Mouse (Mus musculus) intestine, postnatal 0 days (tissue): Measurements from ENCODE around the gene Zcwpw1. TPM values are rescaled to one million over a fixed set of nuclear protein-coding genes. Genes with fewer than 3 reads are reported as not detected.

Experiments used
- ATAC-seq: fragments of 200-750 bp; cut with Nextera tagmentation; 2 replicates; pipeline ENCODE4 v1.8.0; 2017; ENCODE audit warnings: mild to moderate bottlenecking, moderate TSS enrichment, moderate library complexity
- H3K27ac ChIP-seq: fragments of 300-500 bp; sonication (generic); 2 replicates; pipeline ENCODE4 v1.5.1; 2014; ENCODE audit warnings: mild to moderate bottlenecking, low read depth, low read length, moderate library complexity
- H3K27me3 ChIP-seq: fragments of 300-500 bp; sonication (generic); replicated peaks from 2 replicates; pipeline ENCODE4 v1.6.1; 2014; ENCODE audit warnings: low read length, mixed read lengths; ENCODE audit not compliant: control insufficient read depth, insufficient read depth
- H3K36me3 ChIP-seq: fragments of 300-500 bp; sonication (generic); 2 replicates; pipeline ENCODE4 v1.6.1; 2014; ENCODE audit warnings: mild to moderate bottlenecking, moderate library complexity; ENCODE audit not compliant: control insufficient read depth, insufficient read depth
- H3K4me1 ChIP-seq: fragments of 300-500 bp; sonication (generic); replicated peaks from 2 replicates; pipeline ENCODE4 v1.6.1; 2014; ENCODE audit warnings: antibody characterized with exemption, low read length, mixed read lengths; ENCODE audit not compliant: control insufficient read depth, insufficient read depth
- H3K4me2 ChIP-seq: fragments of 300-500 bp; sonication (generic); replicated peaks from 2 replicates; pipeline ENCODE4 v1.6.1; 2014; ENCODE audit warnings: low read depth, mild to moderate bottlenecking, moderate library complexity
- H3K4me3 ChIP-seq: fragments of 300-500 bp; sonication (generic); 2 replicates; pipeline ENCODE4 v1.5.1; 2014; ENCODE audit warnings: low read depth, low read length
- H3K9ac ChIP-seq: fragments of 300-500 bp; sonication (generic); 2 replicates; pipeline ENCODE4 v1.6.1; 2014; ENCODE audit warnings: mild to moderate bottlenecking, low read depth, low read length
- H3K9me3 ChIP-seq: fragments of 300-500 bp; sonication (generic); 2 replicates; pipeline ENCODE4 v1.6.1; 2016; ENCODE audit warnings: mixed run types; ENCODE audit not compliant: control insufficient read depth
- CTCF ChIP-seq: sonication (generic); IDR thresholded peaks from 2 replicates; pipeline ENCODE4 v1.5.1; 2016; ENCODE audit warnings: low read depth, mild to moderate bottlenecking, control low read depth, antibody characterized with exemption, moderate library complexity
- WGBS: fragments of 180-500 bp; shearing (Covaris S2); extraction: QIAGEN DNeasy Blood & Tissue Kit; methylation state at CpG from one replicate; pipeline ENCODE4 v1.1.7; 2014; 5-methylcytosine and 5-hydroxymethylcytosine counted together
- polyA plus RNA-seq: library from polyadenylated mRNA; unstranded; fragments of >200 nt; fragmentation: Nextera tagmentation; extraction: Ambion mirVana; gene quantifications from 2 replicates; pipeline ENCODE4 v1.2.1, GENCODE M21; 2015

The Zcwpw1 gene
- polyA plus RNA-seq, 1 experiment from 2014 or later = 3.5 TPM

DNA sequence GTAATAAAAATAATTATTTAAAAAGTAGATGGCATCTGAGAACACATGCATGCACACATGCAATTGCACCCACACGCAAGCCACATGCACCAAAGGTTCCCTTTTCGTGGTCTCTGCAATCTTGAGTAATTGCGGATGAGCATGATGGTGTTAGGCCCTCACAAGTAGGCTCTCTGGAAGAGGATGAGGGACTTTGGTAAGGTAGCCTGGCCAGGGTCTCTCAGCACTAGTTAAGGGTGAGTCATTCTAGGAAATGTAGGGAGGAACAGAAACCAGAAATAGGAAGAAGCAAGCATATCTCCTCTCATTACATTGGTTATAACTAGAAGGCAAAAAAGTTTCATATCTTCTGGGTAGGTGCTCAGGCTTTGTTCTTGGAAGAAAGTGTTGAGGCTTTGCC lies 37.4 kb downstream of the Zcwpw1 start:
- no peak for ATAC-seq
- Histone ChIP-seq H3K4me1 (no peaks in the 10 kb centered on the region), H3K36me3 (no peaks in the 10 kb centered on the region), H3K27me3 (no peaks in the 10 kb centered on the region), H3K4me3 (no peak overlapping the region), H3K9me3 (no peaks in the 10 kb centered on the region), H3K4me2 (no peak overlapping the region), H3K27ac (no peak overlapping the region), H3K9ac (no peak overlapping the region)
- WGBS = 94% methylated on average over 3 of the region's 3 CpGs
- no peak for TF ChIP-seq CTCF

DNA sequence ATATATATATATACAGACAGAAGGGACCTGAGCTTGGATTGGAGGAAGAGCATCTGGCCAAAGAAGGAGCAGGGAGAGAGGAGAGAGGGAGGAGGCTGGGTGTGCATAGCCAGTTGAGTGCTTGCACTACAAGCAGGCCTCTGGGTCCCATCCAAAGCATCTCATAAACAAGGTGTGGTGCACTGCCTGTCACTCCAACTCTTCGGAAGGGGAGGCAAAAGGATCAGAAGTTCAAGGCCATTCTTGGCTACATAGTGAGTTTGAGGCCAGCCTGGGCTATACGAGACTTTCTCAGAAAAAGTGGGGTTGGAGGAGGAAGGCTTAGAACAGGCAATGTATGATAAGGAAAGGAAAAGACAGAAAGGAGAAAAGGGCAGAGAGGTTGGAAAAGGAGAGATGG lies 38.4 kb downstream of the Zcwpw1 start:
- no peak for ATAC-seq
- Histone ChIP-seq H3K27me3 (no peaks in the 10 kb centered on the region), H3K4me2 (no peak overlapping the region), H3K4me3 (no peak overlapping the region), H3K9me3 (no peaks in the 10 kb centered on the region), H3K27ac (no peak overlapping the region), H3K4me1 (no peaks in the 10 kb centered on the region), H3K36me3 (no peaks in the 10 kb centered on the region), H3K9ac (no peak overlapping the region)
- 62% methylated on average over 2 of the region's 2 CpGs for WGBS
- TF ChIP-seq CTCF = no peak

DNA sequence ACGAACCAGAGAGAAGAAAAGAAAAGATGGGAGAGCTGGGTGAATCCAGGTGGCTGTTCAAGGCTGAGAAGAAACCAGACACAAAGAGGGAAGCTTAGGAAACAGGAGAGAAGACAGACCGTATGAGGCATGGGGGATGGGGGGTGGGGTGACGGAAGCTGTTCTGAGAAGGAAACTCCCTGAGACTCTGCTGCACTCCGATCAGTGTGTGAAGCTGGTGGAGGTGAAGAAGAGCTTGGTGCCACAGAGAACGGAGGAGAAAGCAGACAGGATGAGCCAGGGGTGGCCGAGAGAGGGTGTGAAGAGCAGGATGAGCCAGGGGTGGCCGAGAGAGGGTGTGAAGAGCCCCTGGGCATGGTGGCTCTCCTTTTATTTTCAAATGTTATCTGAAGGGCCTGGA lies 38.8 kb downstream of the Zcwpw1 start:
- WGBS = 47% methylated on average over 7 of the region's 7 CpGs
- no peak for ATAC-seq

DNA sequence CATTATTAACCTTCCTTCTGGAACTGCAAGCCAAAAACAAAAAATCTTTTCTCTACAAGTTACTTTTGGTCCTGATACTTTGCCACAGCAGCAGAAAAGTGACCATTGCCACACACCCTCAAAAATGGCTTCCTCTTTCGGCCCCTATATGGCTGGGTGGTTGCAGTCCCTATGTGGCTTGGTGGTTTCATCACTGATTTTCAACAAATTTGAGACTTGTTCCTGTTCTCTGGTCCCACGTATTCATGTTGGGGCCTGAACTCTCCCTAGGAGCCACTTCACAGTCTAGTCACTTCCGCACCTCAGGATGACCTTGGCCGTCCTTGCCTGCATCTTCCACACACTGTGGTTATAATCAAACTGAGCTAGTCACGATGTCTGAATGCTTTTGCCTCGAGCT lies 41.1 kb downstream of the Zcwpw1 start:
- 78% methylated on average over 6 of the region's 6 CpGs for WGBS
- no peak for TF ChIP-seq CTCF
- no peaks in the 10 kb centered on the region for H3K36me3 ChIP-seq

More for the DNA sequence above, 38.8 kb downstream of the Zcwpw1 start:
- Histone ChIP-seq H3K27ac (no peak overlapping the region), H3K36me3 (no peaks in the 10 kb centered on the region), H3K9me3 (no peaks in the 10 kb centered on the region), H3K27me3 (no peaks in the 10 kb centered on the region), H3K4me2 (no peak overlapping the region), H3K4me3 (no peak overlapping the region), H3K9ac (no peak overlapping the region), H3K4me1 (no peaks in the 10 kb centered on the region)
- TF ChIP-seq CTCF = no peak

DNA sequence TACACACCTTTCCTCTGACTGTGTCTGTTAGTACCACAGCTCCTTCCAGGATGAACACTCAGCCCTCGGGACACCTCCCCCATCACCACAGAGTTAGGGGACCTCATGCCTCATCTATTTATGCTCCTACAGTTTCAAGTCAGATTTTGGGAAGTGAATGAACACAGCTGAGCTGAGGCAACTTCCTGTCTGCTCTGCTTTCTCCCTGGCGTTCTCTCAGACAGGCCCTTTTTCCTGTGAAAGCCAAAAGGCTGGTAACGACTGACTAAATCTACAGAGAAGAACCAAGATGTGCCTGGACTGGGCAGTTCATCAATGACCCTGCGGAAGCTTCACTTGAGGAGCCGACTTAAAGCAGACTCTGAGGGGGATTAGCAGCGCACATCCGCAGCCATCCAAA lies 42.6 kb downstream of the Zcwpw1 start:
- no peak for TF ChIP-seq CTCF
- WGBS = 73% methylated on average over 7 of the region's 7 CpGs
- H3K4me1 ChIP-seq = no peaks in the 10 kb centered on the region
- no peak overlapping the region for H3K4me2 ChIP-seq
- H3K27ac ChIP-seq = no peak overlapping the region
- no peaks in the 10 kb centered on the region for H3K9me3 ChIP-seq
- H3K4me3 ChIP-seq = no peak overlapping the region
- no peak for ATAC-seq
- no peak overlapping the region for H3K9ac ChIP-seq
- no peaks in the 10 kb centered on the region for H3K27me3 ChIP-seq
- no peaks in the 10 kb centered on the region for H3K36me3 ChIP-seq

More for the DNA sequence above, 41.1 kb downstream of the Zcwpw1 start:
- Histone ChIP-seq H3K4me2 (no peak overlapping the region), H3K27ac (no peak overlapping the region), H3K9me3 (no peaks in the 10 kb centered on the region), H3K27me3 (no peaks in the 10 kb centered on the region), H3K9ac (no peak overlapping the region), H3K4me1 (no peaks in the 10 kb centered on the region), H3K4me3 (no peak overlapping the region)
- ATAC-seq = no peak

DNA sequence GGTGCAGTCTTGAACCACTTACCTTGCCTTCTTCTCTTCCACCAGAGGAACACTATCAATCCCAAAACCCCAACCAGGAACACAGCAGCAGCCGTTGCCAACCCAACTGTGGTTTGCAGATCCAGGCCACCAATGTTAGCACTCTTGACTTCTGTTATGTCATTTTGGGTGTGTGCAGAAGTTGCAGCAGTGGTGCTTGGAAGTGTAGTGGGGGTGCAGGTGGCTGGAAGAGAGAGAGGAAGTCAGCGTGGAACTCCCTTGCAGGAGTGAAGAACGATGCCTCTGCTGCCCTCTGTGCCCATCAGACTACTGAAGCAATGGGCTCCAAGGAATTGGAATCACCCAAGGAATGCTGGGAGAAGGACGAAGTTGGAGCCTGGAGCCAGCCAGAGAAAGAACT lies 43.5 kb downstream of the Zcwpw1 start:
- H3K4me2 ChIP-seq = no peak overlapping the region
- no peaks in the 10 kb centered on the region for H3K27me3 ChIP-seq
- no peaks in the 10 kb centered on the region for H3K36me3 ChIP-seq
- no peaks in the 10 kb centered on the region for H3K4me1 ChIP-seq
- H3K9me3 ChIP-seq = no peaks in the 10 kb centered on the region
- no peak overlapping the region for H3K4me3 ChIP-seq
- no peak overlapping the region for H3K9ac ChIP-seq
- 79% methylated on average over 4 of the region's 4 CpGs for WGBS
- TF ChIP-seq CTCF = no peak
- no peak for ATAC-seq
- H3K27ac ChIP-seq = no peak overlapping the region

DNA sequence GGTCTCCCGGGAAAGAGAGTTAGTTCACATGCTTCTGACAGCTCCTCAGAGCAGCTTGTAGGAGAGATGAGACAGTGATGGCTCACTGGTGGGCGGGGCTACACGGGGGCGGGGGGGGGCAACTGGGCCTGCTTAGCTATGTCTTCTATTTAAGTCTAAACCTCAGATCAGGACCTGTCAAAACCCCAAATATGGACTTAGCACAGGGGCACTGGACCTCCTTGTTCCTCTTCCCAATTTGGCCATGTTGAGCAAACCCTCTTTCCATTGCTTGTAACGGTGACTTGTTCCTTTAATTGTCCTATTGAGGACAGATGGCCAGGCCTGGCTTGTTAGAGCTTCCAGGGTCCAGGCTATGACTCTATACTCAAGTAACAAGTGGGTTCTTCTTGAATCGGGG lies 43.9 kb downstream of the Zcwpw1 start:
- Histone ChIP-seq H3K4me3 (no peak overlapping the region), H3K9ac (no peak overlapping the region), H3K4me2 (no peak overlapping the region), H3K9me3 (no peaks in the 10 kb centered on the region), H3K27me3 (no peaks in the 10 kb centered on the region), H3K4me1 (no peaks in the 10 kb centered on the region), H3K36me3 (no peaks in the 10 kb centered on the region), H3K27ac (no peak overlapping the region)
- WGBS = 68% methylated on average over 6 of the region's 6 CpGs
- TF ChIP-seq CTCF = no peak
- no peak for ATAC-seq
